Mouse (Mus musculus): ENCODE results near the gene Fam92a. TPM values are rescaled to one million over a fixed set of nuclear protein-coding genes. Genes with fewer than 3 reads are reported as not detected.
"Not testable (repeated sequence)": the region's sequence is repeated elsewhere in the genome, so short reads cannot be mapped to it uniquely, and the experiment has no call there.

Gene Fam92a
- polyA plus RNA-seq, 2 experiments: 60.9 to 102 TPM

DNA sequence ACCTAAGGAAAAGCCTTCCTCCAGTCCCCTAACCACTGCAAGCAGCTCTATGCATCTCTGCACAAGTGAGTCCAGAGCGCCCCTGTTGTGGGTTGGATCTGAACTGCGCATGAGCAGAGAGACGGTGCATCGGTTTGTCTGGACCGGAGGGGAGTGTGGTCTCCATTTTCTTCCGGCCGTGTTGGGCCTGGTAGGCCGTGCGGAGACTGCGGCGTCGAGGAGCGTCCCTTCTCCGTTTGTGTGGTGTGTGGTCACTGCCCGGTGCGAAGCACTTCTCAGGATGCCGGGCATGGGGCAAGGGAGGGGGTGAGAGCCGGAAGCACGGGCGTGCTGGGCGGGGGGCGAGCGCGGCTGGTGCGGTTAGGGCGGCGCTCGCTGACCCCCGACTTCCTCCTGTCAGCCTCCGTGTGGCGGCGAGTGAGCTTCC lies 31.7 kb downstream of the Fam92a start, which contains the start of gene Rbm12b1:
Rbm12b1 (plus strand) TSS at position 124 of the 427 bp plus-strand sequence.
- Histone ChIP-seq H3K9ac (ENCODE audit: low read depth, low read length, severe bottlenecking) (peak within 1 kb of the TSS; percentile 45), H3K4me3 (replicated peaks; ENCODE audit: low read length) (peak within 1 kb of the TSS; percentile 37), H3K27ac (replicated peaks; ENCODE audit: low read depth, low read length) (peak within 1 kb of the TSS; percentile 21; the same call in 1 of the 2 replicates), H3K4me2 (replicated peaks; ENCODE audit: low read depth, low read length, severe bottlenecking) (peak within 1 kb of the TSS; percentile 37; the same call in 1 of the 2 replicates)
- ATAC-seq (ENCODE audit: low FRiP score, low read depth): peak; percentile 97
- not testable (repeated sequence) for H3K4me1 ChIP-seq (ENCODE audit: control insufficient read depth, insufficient read depth, low read length); H3K9me3 ChIP-seq (ENCODE audit: control insufficient read depth, low read length); H3K36me3 ChIP-seq (ENCODE audit: control insufficient read depth, insufficient read depth, low read length); H3K27me3 ChIP-seq (ENCODE audit: control insufficient read depth, insufficient read depth, low read length)
- 6% methylated on average over 17 of the region's 32 CpGs for WGBS
- DNase-seq (ENCODE audit: low spot score): peak; percentile 83
- 0 out of 2 replicates have a peak, but pooled peaks have one; percentile 42 for TF ChIP-seq POLR2A (IDR thresholded peaks at IDR 0.05; ENCODE audit: borderline replicate concordance, extremely low read depth, insufficient read depth, insufficient read length)

Other genes starting within 250 kb of the Fam92a start
- gene Gm10604, start 190.8 kb downstream of the Fam92a start, polyA plus RNA-seq (2012; rRNA removed): not detected in 2 replicates
- gene Gm10604, start 190.8 kb downstream of the Fam92a start, polyA plus RNA-seq (2014; fragmentation: Nextera tagmentation; extraction: Ambion mirVana): 0.19 and 0.32 TPM in 2 replicates
- 10.4 and 13.5 TPM in 2 replicates for gene Rbm12b2, start 82.6 kb downstream of the Fam92a start, polyA plus RNA-seq (2012; rRNA removed)
- gene Rbm12b2, start 82.6 kb downstream of the Fam92a start, polyA plus RNA-seq (2014; fragmentation: Nextera tagmentation; extraction: Ambion mirVana): 11.6 and 13.4 TPM in 2 replicates
- gene Rbm12b1, start 31.8 kb downstream of the Fam92a start, polyA plus RNA-seq (2012; rRNA removed): 11.8 and 11.9 TPM in 2 replicates
- gene Rbm12b1, start 31.8 kb downstream of the Fam92a start, polyA plus RNA-seq (2014; fragmentation: Nextera tagmentation; extraction: Ambion mirVana): 5.4 and 7.3 TPM in 2 replicates

Data from limb, embryonic 14.5 days (tissue).